Mouse (Mus musculus) liver, embryonic 16.5 days (tissue): Measurements from ENCODE around the gene Snx17. TPM values are rescaled to one million over a fixed set of nuclear protein-coding genes. Genes with fewer than 3 reads are reported as not detected.
A peak's percentile ranks its signal among the peaks of the same experiment; 100 is the strongest.

Experiments
- ATAC-seq: fragments of 200-750 bp; cut with Nextera tagmentation; 2 replicates; pipeline ENCODE4 v1.8.0; 2017; ENCODE audit warnings: low read depth, mild to moderate bottlenecking, moderate number of reproducible peaks, moderate library complexity
- H3K27ac ChIP-seq: fragments of 300-500 bp; sonication (generic); 2 replicates; pipeline ENCODE4 v1.5.1; 2014; ENCODE audit warnings: mild to moderate bottlenecking, low read length
- H3K27me3 ChIP-seq: fragments of 300-500 bp; sonication (generic); 2 replicates; pipeline ENCODE4 v1.6.1; 2014; ENCODE audit warnings: low read depth, low read length, mixed read lengths; ENCODE audit not compliant: control insufficient read depth, insufficient read depth
- H3K36me3 ChIP-seq: fragments of 300-500 bp; sonication (generic); 2 replicates; pipeline ENCODE4 v1.6.1; 2014; ENCODE audit warnings: mild to moderate bottlenecking; ENCODE audit not compliant: control insufficient read depth, insufficient read depth
- H3K4me1 ChIP-seq: fragments of 300-500 bp; sonication (generic); 2 replicates; pipeline ENCODE4 v1.6.1; 2014; ENCODE audit warnings: low read depth, low read length, mixed read lengths; ENCODE audit not compliant: control insufficient read depth
- H3K4me2 ChIP-seq: fragments of 300-500 bp; sonication (generic); 2 replicates; pipeline ENCODE4 v1.6.1; 2014; ENCODE audit warnings: low read depth, low read length, mixed read lengths
- H3K4me3 ChIP-seq: fragments of 300-500 bp; sonication (generic); 2 replicates; pipeline ENCODE4 v1.5.1; 2014; ENCODE audit warnings: low read depth, mild to moderate bottlenecking, low read length
- H3K9ac ChIP-seq: fragments of 300-500 bp; sonication (generic); 2 replicates; pipeline ENCODE4 v1.6.1; 2014; ENCODE audit warnings: low read depth, low read length
- H3K9me3 ChIP-seq: fragments of 300-500 bp; sonication (generic); replicated peaks from 2 replicates; pipeline ENCODE4 v1.6.1; 2016; ENCODE audit warnings: low read length; ENCODE audit not compliant: control insufficient read depth
- WGBS: fragments of 180-500 bp; shearing (Covaris S2); extraction: QIAGEN DNeasy Blood & Tissue Kit; methylation state at CpG from one replicate; pipeline ENCODE4 v1.1.7; 2014; ENCODE audit not compliant: insufficient replicate concordance; 5-methylcytosine and 5-hydroxymethylcytosine counted together
- polyA plus RNA-seq: library from polyadenylated mRNA; unstranded; fragments of >200 nt; fragmentation: Nextera tagmentation; extraction: Ambion mirVana; gene quantifications from 2 replicates; pipeline ENCODE4 v1.2.1, GENCODE M21; 2015

The Snx17 gene
- 36.0 and 36.8 TPM in 2 replicates for polyA plus RNA-seq

- Histone ChIP-seq H3K4me2 (peak within 1 kb of the TSS; percentile 84), H3K4me3 (peak within 1 kb of the TSS; percentile 84), H3K36me3 (peaks cover 51% of the 10 kb centered on the region), H3K27ac (peak within 1 kb of the TSS; percentile 92), H3K9ac (peak within 1 kb of the TSS; percentile 90), H3K27me3 (no peaks in the 10 kb centered on the region), H3K4me1 (peaks cover 20% of the 10 kb centered on the region), H3K9me3 (no peaks in the 10 kb centered on the region)
- ATAC-seq = peak; percentile 95
- WGBS = 0% methylated on average over 48 of the region's 48 CpGs
These were observed at the start of gene Snx17, which contains the start of gene Eif2b4 for GRCm38 (mm10) chr5:31192939-31193630. TSS of gene Snx17 (plus strand) at chr5:31193227. TSS of gene Eif2b4 (minus strand) at chr5:31193430.

GRCm38 (mm10) chr5:31149781-31150180 lies 43.2 kb upstream of the Snx17 start:
- no peak overlapping the region for H3K4me2 ChIP-seq
- 77% methylated on average over 4 of the region's 4 CpGs for WGBS
- no peaks in the 10 kb centered on the region for H3K27me3 ChIP-seq
- no peak overlapping the region for H3K27ac ChIP-seq
- no peaks in the 10 kb centered on the region for H3K9me3 ChIP-seq
- no peak for ATAC-seq
- H3K9ac ChIP-seq = no peak overlapping the region
- no peaks in the 10 kb centered on the region for H3K36me3 ChIP-seq
- H3K4me1 ChIP-seq = peaks cover 11% of the 10 kb centered on the region
- H3K4me3 ChIP-seq = no peak overlapping the region

- WGBS = 77% methylated on average over 3 of the region's 3 CpGs
- H3K9me3 ChIP-seq = no peaks in the 10 kb centered on the region
- H3K4me3 ChIP-seq = no peak overlapping the region
- no peak for ATAC-seq
- no peak overlapping the region for H3K27ac ChIP-seq
- peaks cover under 1% of the 10 kb centered on the region; the same call in 1 of the 2 replicates for H3K36me3 ChIP-seq
- no peaks in the 10 kb centered on the region for H3K27me3 ChIP-seq
- H3K4me2 ChIP-seq = no peak overlapping the region
- no peak overlapping the region for H3K9ac ChIP-seq
- H3K4me1 ChIP-seq = peaks cover 13% of the 10 kb centered on the region
These were observed 41.3 kb upstream of the Snx17 start for GRCm38 (mm10) chr5:31151746-31152145.

- H3K4me2 ChIP-seq = peak overlapping the region; percentile 87
These were observed 39.4 kb upstream of the Snx17 start for GRCm38 (mm10) chr5:31153516-31154151.

GRCm38 (mm10) chr5:31154152-31154553 lies 38.9 kb upstream of the Snx17 start, which contains the start of gene Mpv17:
TSS of gene Mpv17 (minus strand) at chr5:31154251.
- Histone ChIP-seq H3K9ac (peak within 1 kb of the TSS; percentile 72), H3K27ac (peak within 1 kb of the TSS; percentile 35), H3K9me3 (no peaks in the 10 kb centered on the region), H3K36me3 (peaks cover 24% of the 10 kb centered on the region), H3K4me2 (peak within 1 kb of the TSS; percentile 87), H3K4me1 (peaks cover 13% of the 10 kb centered on the region), H3K4me3 (peak within 1 kb of the TSS; percentile 76), H3K27me3 (no peaks in the 10 kb centered on the region)
- under 1% methylated on average over 19 of the region's 19 CpGs for WGBS
- peak; percentile 93 for ATAC-seq

More at GRCm38 (mm10) chr5:31153516-31154151, 39.4 kb upstream of the Snx17 start:
- peak overlapping the region; percentile 10; the same call in 1 of the 2 replicates for H3K27ac ChIP-seq
- 38% methylated on average over 6 of the region's 6 CpGs for WGBS
- H3K9me3 ChIP-seq = no peaks in the 10 kb centered on the region
- H3K36me3 ChIP-seq = peaks cover 19% of the 10 kb centered on the region
- H3K27me3 ChIP-seq = no peaks in the 10 kb centered on the region
- peak overlapping the region; percentile 72 for H3K9ac ChIP-seq
- H3K4me1 ChIP-seq = peaks cover 13% of the 10 kb centered on the region
- no peak for ATAC-seq
- peak overlapping the region; percentile 76 for H3K4me3 ChIP-seq

GRCm38 (mm10) chr5:31162462-31162861 lies 30.6 kb upstream of the Snx17 start:
- peaks cover 3% of the 10 kb centered on the region for H3K4me1 ChIP-seq
- no peak for ATAC-seq
- no peak overlapping the region for H3K4me2 ChIP-seq
- no peak overlapping the region for H3K9ac ChIP-seq
- no peak overlapping the region for H3K4me3 ChIP-seq
- H3K9me3 ChIP-seq = no peaks in the 10 kb centered on the region
- no peaks in the 10 kb centered on the region for H3K27me3 ChIP-seq
- peaks cover 67% of the 10 kb centered on the region for H3K36me3 ChIP-seq
- H3K27ac ChIP-seq = no peak overlapping the region

- Histone ChIP-seq H3K4me1 (peaks cover 3% of the 10 kb centered on the region), H3K9me3 (no peaks in the 10 kb centered on the region), H3K27ac (no peak overlapping the region), H3K36me3 (peaks cover 65% of the 10 kb centered on the region), H3K27me3 (no peaks in the 10 kb centered on the region), H3K4me2 (no peak overlapping the region), H3K9ac (no peak overlapping the region), H3K4me3 (no peak overlapping the region)
- WGBS = 57% methylated on average over 1 of the region's 1 CpGs
- peak; percentile 62; the same call in 1 of the 2 replicates for ATAC-seq
These were observed 28.1 kb upstream of the Snx17 start for GRCm38 (mm10) chr5:31164878-31165277.

- no peaks in the 10 kb centered on the region for H3K27me3 ChIP-seq
- H3K9ac ChIP-seq = no peak overlapping the region
- WGBS = 86% methylated on average over 4 of the region's 4 CpGs
- H3K27ac ChIP-seq = no peak overlapping the region
- H3K4me1 ChIP-seq = no peaks in the 10 kb centered on the region; the same call in 1 of the 2 replicates
- no peaks in the 10 kb centered on the region for H3K9me3 ChIP-seq
- peaks cover 80% of the 10 kb centered on the region for H3K36me3 ChIP-seq
- H3K4me2 ChIP-seq = no peak overlapping the region
- H3K4me3 ChIP-seq = no peak overlapping the region
- no peak for ATAC-seq
These were observed 24.4 kb upstream of the Snx17 start for GRCm38 (mm10) chr5:31168630-31169029.

GRCm38 (mm10) chr5:31179301-31179765 lies 13.7 kb upstream of the Snx17 start:
- Histone ChIP-seq H3K27ac (peak overlapping the region; percentile 99), H3K4me1 (peaks cover 19% of the 10 kb centered on the region), H3K36me3 (no peaks in the 10 kb centered on the region; the same call in 1 of the 2 replicates), H3K27me3 (no peaks in the 10 kb centered on the region), H3K9ac (peak overlapping the region; percentile 63), H3K4me2 (peak overlapping the region; percentile 85), H3K4me3 (peak overlapping the region; percentile 96), H3K9me3 (no peaks in the 10 kb centered on the region)
- WGBS = 0% methylated on average over 25 of the region's 25 CpGs
- peak; percentile 44 for ATAC-seq
